Mouse (Mus musculus) cerebellum, adult 11-12 months (tissue): ENCODE measurements around the gene Dlgap1.
"Not testable (repeated sequence)": the region's sequence is repeated elsewhere in the genome, so short reads cannot be mapped to it uniquely, and the experiment has no call there.

Experiments used
- DNase-seq: peaks from one replicate; pipeline ENCODE4 v3.0.0; 2022

The Dlgap1 gene

DNA sequence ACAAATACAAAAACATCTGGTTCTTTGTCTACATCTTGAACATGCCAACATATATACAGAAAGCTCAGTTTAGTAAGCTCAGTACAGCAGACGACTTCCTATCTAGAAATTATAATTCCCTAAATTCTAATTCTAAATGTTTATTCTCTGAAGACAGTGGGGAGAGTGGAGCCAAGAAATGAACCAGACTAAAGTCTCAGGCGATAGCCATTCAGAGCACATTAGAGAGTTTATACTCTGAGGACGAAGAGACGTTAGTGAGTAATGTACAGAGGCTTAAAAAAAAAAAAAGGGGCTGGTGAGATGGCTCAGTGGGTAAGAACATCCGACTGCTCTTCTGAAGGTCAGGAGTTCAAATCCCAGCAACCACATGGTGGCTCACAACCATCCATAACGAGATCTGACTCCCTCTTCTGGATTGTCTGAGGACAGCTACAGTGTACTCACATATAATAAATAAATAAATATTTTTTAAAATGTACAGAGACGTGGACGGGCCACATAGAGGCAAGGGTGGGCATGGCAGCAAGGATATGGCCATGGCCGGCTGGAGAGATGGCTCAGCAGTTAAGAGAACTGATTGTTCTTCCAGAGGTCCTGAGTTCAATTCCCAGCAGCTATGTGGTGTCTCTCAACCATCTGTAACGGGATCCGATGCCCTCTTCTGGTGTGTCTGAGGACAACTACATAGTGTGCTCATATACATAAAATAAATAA is 858.7 kb downstream of the Dlgap1 start:
- not testable (repeated sequence) for DNase-seq

GRCm38 (mm10) chr17:70828180-70828528 is 859.3 kb downstream of the Dlgap1 start:
- no peak for DNase-seq

- no peak for DNase-seq
Measured at GRCm38 (mm10) chr17:70828569-70828968, 859.7 kb downstream of the Dlgap1 start.

GRCm38 (mm10) chr17:70829217-70829616 is 860.3 kb downstream of the Dlgap1 start:
- no peak for DNase-seq

- no peak for DNase-seq
Measured at GRCm38 (mm10) chr17:70829943-70830715, 861.3 kb downstream of the Dlgap1 start.

- DNase-seq = no peak
Measured at GRCm38 (mm10) chr17:70831591-70831990, 862.7 kb downstream of the Dlgap1 start.

- no peak for DNase-seq
Measured at GRCm38 (mm10) chr17:70832544-70832943, 863.7 kb downstream of the Dlgap1 start.

GRCm38 (mm10) chr17:70834430-70834965 is 865.6 kb downstream of the Dlgap1 start:
- DNase-seq = no peak

DNA sequence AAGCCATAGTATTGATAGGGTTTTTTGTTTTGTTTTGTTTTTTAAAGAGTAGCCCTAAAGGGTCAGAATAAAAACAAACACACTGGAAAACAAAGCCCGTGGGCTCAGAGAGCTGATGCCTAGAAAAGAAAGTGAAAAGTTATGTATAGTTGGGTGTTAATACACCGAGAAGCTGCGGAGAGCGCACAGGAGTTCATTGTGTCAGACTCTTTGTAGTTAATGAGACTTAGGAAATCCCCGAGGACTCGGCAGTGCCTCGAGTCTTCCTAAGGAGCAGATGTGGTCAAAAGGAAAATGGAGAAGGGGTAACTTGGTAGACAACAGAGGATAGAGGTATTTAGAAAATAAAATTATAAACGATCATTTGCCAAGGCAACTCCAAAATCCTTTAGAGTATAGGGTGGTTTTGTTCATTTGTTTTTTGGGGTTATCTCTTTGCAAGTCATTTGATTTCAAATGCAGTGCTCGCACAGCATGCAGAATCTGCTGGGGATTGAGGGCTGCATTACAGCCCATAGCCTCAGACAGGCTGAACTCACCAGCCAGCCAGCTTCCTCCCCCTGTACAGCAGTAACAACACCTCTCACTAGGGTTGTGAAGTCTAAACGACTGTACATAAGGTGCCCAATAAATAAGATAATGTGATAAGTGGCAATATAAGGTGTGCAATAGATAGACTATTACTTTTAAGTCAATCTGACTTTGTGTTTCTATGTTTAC is 866.4 kb downstream of the Dlgap1 start:
- no peak for DNase-seq

- DNase-seq = no peak
Measured at GRCm38 (mm10) chr17:70836820-70837219, 867.9 kb downstream of the Dlgap1 start.

- DNase-seq = not testable (repeated sequence)
Measured at GRCm38 (mm10) chr17:70837474-70837873, 868.6 kb downstream of the Dlgap1 start.

GRCm38 (mm10) chr17:70838031-70838430 is 869.2 kb downstream of the Dlgap1 start:
- no peak for DNase-seq

DNA sequence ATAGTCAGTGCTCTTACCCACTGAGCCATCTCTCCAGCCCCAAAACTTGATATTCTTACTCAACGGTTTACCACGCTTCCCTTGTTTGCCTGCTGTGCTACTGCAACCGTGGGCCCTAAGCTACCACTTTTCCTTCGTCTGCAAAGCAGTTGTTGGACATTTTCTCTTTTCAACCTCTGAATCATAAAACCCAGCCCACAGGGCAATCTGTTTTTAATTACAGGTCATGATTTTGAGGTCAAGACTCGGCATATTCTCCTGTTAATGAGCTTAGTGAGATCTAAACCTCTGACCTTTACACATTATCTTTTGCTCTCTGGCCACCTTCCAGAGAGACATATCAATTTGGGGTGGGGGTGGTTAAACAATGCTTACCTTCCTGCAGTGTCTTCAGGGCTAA is 869.7 kb downstream of the Dlgap1 start:
- DNase-seq = no peak

DNA sequence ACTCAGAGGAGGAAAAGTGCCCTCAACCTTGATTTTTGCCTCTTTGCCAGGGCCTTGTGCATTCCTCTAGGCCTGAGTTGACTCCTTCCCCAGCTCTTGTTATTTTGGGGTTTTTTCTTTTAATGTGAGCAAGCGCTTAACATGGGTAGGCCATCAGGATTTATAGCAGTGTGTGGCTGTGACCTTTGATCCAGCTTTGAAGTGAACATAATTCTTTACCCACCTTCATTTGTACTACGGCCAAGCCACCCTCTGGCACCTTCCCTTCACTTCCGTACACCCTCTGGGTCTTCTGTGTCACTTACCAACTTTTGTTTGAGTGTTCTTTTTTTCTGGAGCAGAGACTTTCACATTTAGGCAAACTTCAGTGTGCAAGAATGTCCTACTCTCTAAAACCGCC is 874.4 kb downstream of the Dlgap1 start:
- no peak for DNase-seq

GRCm38 (mm10) chr17:70844971-70845370 is 876.1 kb downstream of the Dlgap1 start:
- no peak for DNase-seq

- DNase-seq = no peak
Measured at GRCm38 (mm10) chr17:70845543-70845942, 876.7 kb downstream of the Dlgap1 start.

- DNase-seq = no peak
Measured at GRCm38 (mm10) chr17:70846111-70846644, 877.3 kb downstream of the Dlgap1 start.

DNA sequence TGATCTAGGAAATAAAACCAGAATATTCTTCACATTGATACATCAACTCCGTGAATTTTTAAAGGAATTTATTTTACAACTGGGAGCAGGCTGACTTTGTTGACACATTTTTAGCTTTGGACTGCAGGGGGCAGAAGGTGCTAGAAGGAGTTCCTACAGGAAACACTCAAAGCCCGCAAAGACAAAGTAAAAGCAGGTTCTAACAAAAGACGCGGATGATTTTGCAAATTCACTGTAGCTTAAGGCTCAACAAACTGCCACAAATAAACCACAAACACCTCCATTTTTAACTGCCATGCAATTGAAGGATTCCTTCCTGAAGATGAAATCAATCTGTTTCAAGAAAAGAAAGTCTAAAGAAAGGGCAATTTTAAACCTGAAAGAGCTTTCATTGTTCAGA is 878.2 kb downstream of the Dlgap1 start:
- no peak for DNase-seq

DNA sequence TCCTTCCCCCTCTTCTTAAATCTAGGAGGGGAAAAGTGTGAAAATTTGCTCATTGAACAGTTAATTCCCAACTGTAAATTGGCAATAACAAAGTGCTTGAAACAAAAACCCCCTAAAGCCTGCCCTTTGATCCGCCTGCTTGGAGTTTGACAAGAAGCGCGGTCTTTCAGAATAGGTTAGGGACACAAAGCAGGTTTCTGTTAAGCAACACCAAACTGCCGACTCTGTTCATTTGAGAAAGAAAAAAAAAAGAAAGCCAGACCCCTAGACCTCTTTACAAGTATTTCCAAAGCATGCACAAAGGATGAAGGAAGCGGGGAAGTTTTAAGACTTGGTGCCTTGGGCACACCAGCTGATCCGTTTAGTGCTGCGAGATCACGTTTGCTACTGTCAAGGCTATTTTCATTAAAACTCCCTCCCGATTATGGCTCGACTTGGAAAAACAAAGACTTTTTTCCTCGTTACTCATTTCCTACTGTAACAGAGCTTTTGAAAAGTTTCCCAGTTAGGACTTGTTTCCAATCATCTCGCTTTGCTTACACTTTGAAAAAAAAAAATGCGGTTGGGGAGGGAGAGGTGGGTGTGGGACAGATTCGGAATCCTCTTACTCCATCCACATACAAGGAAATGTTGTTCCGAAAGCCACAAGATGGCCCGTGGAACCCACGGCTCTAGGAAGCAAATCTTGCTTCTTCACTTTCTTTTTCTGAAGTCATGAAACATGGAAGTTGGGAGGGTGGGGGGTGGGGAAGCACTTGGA is 879.1 kb downstream of the Dlgap1 start:
- DNase-seq = no peak

DNA sequence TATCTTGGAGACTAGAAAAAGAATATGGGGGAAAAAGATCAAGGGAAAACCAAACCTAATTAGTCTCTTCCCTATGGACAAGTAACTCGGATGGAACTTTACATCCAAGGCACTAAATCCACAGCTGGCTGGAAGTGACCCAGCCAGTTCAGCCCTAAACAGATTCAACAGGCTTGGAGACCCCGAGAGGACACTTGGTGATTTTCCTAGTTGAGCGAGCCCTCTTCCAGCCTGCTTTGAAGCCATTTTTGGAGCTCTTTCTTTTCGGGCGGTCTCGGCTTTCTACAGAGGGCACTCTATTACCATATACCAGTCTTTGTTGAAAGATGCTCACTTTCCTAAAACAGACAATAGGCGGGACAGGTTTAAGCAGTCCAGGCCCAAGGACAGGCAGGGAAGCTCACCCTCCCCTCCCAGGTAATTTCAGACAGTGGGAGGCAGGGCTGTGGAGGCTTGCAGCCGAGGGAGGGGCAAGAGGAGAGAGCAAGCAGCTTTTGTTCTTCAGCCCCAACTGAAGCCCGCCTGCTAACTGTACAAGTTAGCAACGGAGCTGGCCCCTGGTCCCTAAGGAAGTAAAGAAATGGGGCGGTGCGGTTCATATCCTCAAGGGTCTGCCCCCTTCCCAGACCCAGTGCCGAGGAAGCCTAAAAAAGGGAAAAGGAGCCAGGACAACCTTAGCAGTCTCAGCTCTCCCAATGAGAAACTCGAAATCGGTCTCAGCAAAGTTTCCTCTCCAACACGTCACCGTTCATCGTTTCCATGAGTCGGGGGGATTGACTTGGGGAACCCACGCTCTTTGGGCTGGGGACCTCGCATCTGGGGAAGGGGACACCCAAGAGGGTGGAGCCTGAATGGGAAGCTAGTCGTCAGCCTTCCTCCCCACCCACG is 879.9 kb downstream of the Dlgap1 start:
- no peak for DNase-seq
